34 mouse cellular contexts compared by ENCODE assay signal in genomic region chr4:42921536-42921935, GRCm38 (mm10). TPM values are rescaled to one million over a fixed set of nuclear protein-coding genes. Genes with fewer than 3 reads are reported as not detected.
DNase-seq lines count a peak whose midpoint lies in the region; ATAC-seq lines count a peak whose summit lies in the region.
"Had no signal": no experiment of that assay in that cellular context is flagged by ENCODE, and none has a peak within 500 bp of the region (broad histone marks: within the 10 kb centered on the region; RNA-seq: fewer than 3 reads in every experiment).

No protein-coding gene starts in this region.

- peaks cover 19% of the 10 kb centered on the region for H3K4me1 ChIP-seq in hindbrain, embryonic 15.5 days (replicated peaks)
- peaks cover 9% of the 10 kb centered on the region; the same call in 1 of the 2 replicates for H3K4me1 ChIP-seq in hindbrain, embryonic 16.5 days (ENCODE audit: control insufficient read depth, insufficient read depth, low read depth, low read length)
- peaks cover 7% of the 10 kb centered on the region; the same call in 1 of the 2 replicates for H3K4me1 ChIP-seq in embryonic facial prominence, embryonic 10.5 days
- H3K4me1 ChIP-seq: embryonic facial prominence, embryonic 12.5 days had no signal

- 0 out of 2 replicates have a peak overlapping the region, but pooled peaks have one; percentile 30 for H3K27ac ChIP-seq in hindbrain, embryonic 15.5 days (replicated peaks)
- H3K27ac ChIP-seq in hindbrain, embryonic 16.5 days (ENCODE audit: low read depth, low read length): no peak overlapping the region
- H3K27ac ChIP-seq in embryonic facial prominence, embryonic 10.5 days (replicated peaks): no peak overlapping the region
- H3K27ac ChIP-seq: embryonic facial prominence, embryonic 12.5 days; hindbrain, embryonic 12.5 days; limb, embryonic 15.5 days; liver, embryonic 14.5 days had no signal

- H3K36me3 ChIP-seq in hindbrain, embryonic 15.5 days: no peaks in the 10 kb centered on the region
- no peaks in the 10 kb centered on the region for H3K36me3 ChIP-seq in hindbrain, embryonic 16.5 days (ENCODE audit: control insufficient read depth, insufficient read depth, low read length)
- H3K36me3 ChIP-seq in embryonic facial prominence, embryonic 10.5 days (replicated peaks): no peaks in the 10 kb centered on the region
- H3K36me3 ChIP-seq: embryonic facial prominence, embryonic 12.5 days; G1E; hindbrain, embryonic 12.5 days; limb, embryonic 15.5 days; midbrain, embryonic 15.5 days had no signal

- no peaks in the 10 kb centered on the region for H3K9me3 ChIP-seq in hindbrain, embryonic 15.5 days
- H3K9me3 ChIP-seq in hindbrain, embryonic 16.5 days (ENCODE audit: control insufficient read depth, low read length): no peaks in the 10 kb centered on the region
- H3K9me3 ChIP-seq in embryonic facial prominence, embryonic 10.5 days: no peaks in the 10 kb centered on the region
- H3K9me3 ChIP-seq: embryonic facial prominence, embryonic 12.5 days; G1E; hindbrain, embryonic 12.5 days; limb, embryonic 15.5 days; midbrain, embryonic 15.5 days had no signal

- no peak for ATAC-seq in hindbrain, embryonic 15.5 days (ENCODE audit: low FRiP score, low read depth)
- ATAC-seq in hindbrain, embryonic 16.5 days: no peak
- ATAC-seq: inflammation-experienced regulatory T-cells, adult 6 months; midbrain, embryonic 15.5 days; Patski had no signal

- H3K4me2 ChIP-seq in hindbrain, embryonic 15.5 days: no peak overlapping the region
- H3K4me2 ChIP-seq in hindbrain, embryonic 16.5 days (ENCODE audit: low read length): no peak overlapping the region
- H3K4me2 ChIP-seq: embryonic facial prominence, embryonic 12.5 days; heart, embryonic 11.5 days; hindbrain, embryonic 12.5 days; limb, embryonic 15.5 days; lung, embryonic 14.5 days; midbrain, embryonic 15.5 days had no signal

- H3K27me3 ChIP-seq in hindbrain, embryonic 15.5 days: no peaks in the 10 kb centered on the region
- no peaks in the 10 kb centered on the region for H3K27me3 ChIP-seq in hindbrain, embryonic 16.5 days (replicated peaks; ENCODE audit: control insufficient read depth, insufficient read depth, low read length)
- peaks cover 54% of the 10 kb centered on the region for H3K27me3 ChIP-seq in embryonic facial prominence, embryonic 10.5 days (replicated peaks; ENCODE audit: low read depth, poor library complexity, severe bottlenecking)
- H3K27me3 ChIP-seq: midbrain, embryonic 15.5 days had no signal

- no peak overlapping the region for H3K9ac ChIP-seq in hindbrain, embryonic 15.5 days
- H3K9ac ChIP-seq in hindbrain, embryonic 16.5 days (ENCODE audit: low read depth, low read length): no peak overlapping the region
- H3K9ac ChIP-seq: embryonic facial prominence, embryonic 12.5 days; hindbrain, embryonic 12.5 days; limb, embryonic 15.5 days; liver, embryonic 14.5 days; lung, embryonic 14.5 days; midbrain, embryonic 15.5 days had no signal

- intact Hi-C loops in left cerebral cortex, postnatal 14 days (cut with DNase I): no loop called here

- no peak overlapping the region for H3K4me3 ChIP-seq in hindbrain, embryonic 15.5 days
- no peak overlapping the region for H3K4me3 ChIP-seq in hindbrain, embryonic 16.5 days (ENCODE audit: low read length)
- H3K4me3 ChIP-seq in embryonic facial prominence, embryonic 10.5 days: no peak overlapping the region
- H3K4me3 ChIP-seq: embryonic facial prominence, embryonic 12.5 days; hindbrain, embryonic 12.5 days; limb, embryonic 15.5 days; midbrain, embryonic 15.5 days; myocyte had no signal

- peak; percentile 63 to 83 for DNase-seq in left cerebral cortex, postnatal 14 days (ENCODE audit: low spot score in 2 of 2)
- no peak for DNase-seq in left cerebral cortex, adult 11 months (ENCODE audit: low spot score)
- DNase-seq in embryonic facial prominence, embryonic 10.5 days (ENCODE audit: low spot score): peak; percentile 1
- DNase-seq in right cerebral cortex, postnatal 25 days: peak; percentile 43
- DNase-seq in thymus, adult 18-20 months: no peak
- DNase-seq: adrenal gland, postnatal 36 days; B cell, adult 2 months; cerebellum, adult 11-12 months; cerebellum, postnatal 10 days; gastrocnemius, postnatal 10 days; kidney, adult 8-10 months; kidney, postnatal 14 days; lung, embryonic 14.5 days; lung, postnatal 36 days; thymus, adult 2 months had no signal

- whole genome bisulfite sequencing in hindbrain, embryonic 15.5 days: 67% methylated on average over 2 of the region's 2 CpGs
- WGBS in hindbrain, embryonic 16.5 days: 68% methylated on average over 2 of the region's 2 CpGs
- 89% methylated on average over 2 of the region's 2 CpGs for WGBS in embryonic facial prominence, embryonic 10.5 days

RNA-seq across cellular contexts. Expression of gene Phf24, which starts 5.1 kb away (rescaled TPM):
- polyA plus RNA-seq in hindbrain, embryonic 15.5 days (2015; fragmentation: Nextera tagmentation; extraction: Ambion mirVana): 39.3 and 39.7 TPM in 2 replicates
- polyA plus RNA-seq in hindbrain, embryonic 16.5 days (2015; fragmentation: Nextera tagmentation; extraction: Ambion mirVana): 44.5 and 45.7 TPM in 2 replicates
- total RNA-seq in left cerebral cortex, postnatal 14 days (2021): 100 to 1,000 TPM; 328 to 359 TPM
- 0.44 and 1.2 TPM in 2 replicates for polyA plus RNA-seq in embryonic facial prominence, embryonic 10.5 days (2016; fragmentation: Nextera tagmentation; extraction: Ambion mirVana)
- total RNA-seq: CH12.LX; megakaryocyte-erythroid progenitor cell, adult 5-6 weeks; neutrophil, adult 5-6 weeks had no signal
- polyA plus RNA-seq: inflammation-experienced regulatory T-cells, adult 6 months; myocyte; Patski had no signal

RNA-seq across cellular contexts. Expression of gene Dnajb5, which starts 28.1 kb away (rescaled TPM):
- polyA plus RNA-seq in hindbrain, embryonic 15.5 days (2015; fragmentation: Nextera tagmentation; extraction: Ambion mirVana): 36.7 and 46.3 TPM in 2 replicates
- 44.9 and 45.7 TPM in 2 replicates for polyA plus RNA-seq in hindbrain, embryonic 16.5 days (2015; fragmentation: Nextera tagmentation; extraction: Ambion mirVana)
- total RNA-seq in left cerebral cortex, postnatal 14 days (2021): 100 to 1,000 TPM; 225 to 284 TPM
- polyA plus RNA-seq in embryonic facial prominence, embryonic 10.5 days (2016; fragmentation: Nextera tagmentation; extraction: Ambion mirVana): 10.3 and 10.9 TPM in 2 replicates

RNA-seq across cellular contexts. Expression of gene Fam205c, which starts 47.5 kb away (rescaled TPM):
- 1.6 and 1.8 TPM in 2 replicates for polyA plus RNA-seq in hindbrain, embryonic 15.5 days (2015; fragmentation: Nextera tagmentation; extraction: Ambion mirVana)
- 1.9 and 2.0 TPM in 2 replicates for polyA plus RNA-seq in hindbrain, embryonic 16.5 days (2015; fragmentation: Nextera tagmentation; extraction: Ambion mirVana)
- 1 to 10 TPM; 1.9 to 2.4 TPM for total RNA-seq in left cerebral cortex, postnatal 14 days (2021)
- 0.15 and 0.25 TPM in 2 replicates for polyA plus RNA-seq in embryonic facial prominence, embryonic 10.5 days (2016; fragmentation: Nextera tagmentation; extraction: Ambion mirVana)
- total RNA-seq: adrenal gland, postnatal 36 days; CH12.LX; granulocyte monocyte progenitor cell, adult 5-6 weeks; megakaryocyte-erythroid progenitor cell, adult 5-6 weeks; neutrophil, adult 5-6 weeks had no signal
- polyA plus RNA-seq: inflammation-experienced regulatory T-cells, adult 6 months; limb, embryonic 15.5 days; myocyte; Patski; thymus, adult 2 months had no signal

RNA-seq across cellular contexts. Expression of gene 1700022I11Rik, which starts 47.9 kb away (rescaled TPM):
- polyA plus RNA-seq in hindbrain, embryonic 15.5 days (2015; fragmentation: Nextera tagmentation; extraction: Ambion mirVana): 0.41 and 0.68 TPM in 2 replicates
- 0.44 and 1.3 TPM in 2 replicates for polyA plus RNA-seq in hindbrain, embryonic 16.5 days (2015; fragmentation: Nextera tagmentation; extraction: Ambion mirVana)
- total RNA-seq in left cerebral cortex, postnatal 14 days (2021): not detected
- polyA plus RNA-seq in embryonic facial prominence, embryonic 10.5 days (2016; fragmentation: Nextera tagmentation; extraction: Ambion mirVana): 0.54 and 0.76 TPM in 2 replicates
- total RNA-seq: adrenal gland, adult 18-20 months; adrenal gland, postnatal 36 days; gastrocnemius, postnatal 10 days; layer of hippocampus, adult 8-10 months; left cerebral cortex, postnatal 25 days had no signal
- polyA plus RNA-seq: G1E; Patski; thymus, adult 2 months had no signal

Comparison
In these comparisons a context has a peak if more than half of its experiments do, and no peak if none do; other contexts are left out.
1. DNase-seq: peak in left cerebral cortex, postnatal 14 days (2 of 2), embryonic facial prominence, embryonic 10.5 days (single experiment) and right cerebral cortex, postnatal 25 days (single experiment); none in left cerebral cortex, adult 11 months (single experiment) and thymus, adult 18-20 months (0 of 2).
2. RNA of gene Phf24, which starts 5.1 kb away (polyA plus RNA-seq): 44.5 to 45.7 TPM in hindbrain, embryonic 16.5 days and 39.3 to 39.7 TPM in hindbrain, embryonic 15.5 days; 0.44 to 1.2 TPM in embryonic facial prominence, embryonic 10.5 days; every median in the first group is over 10 times any median in the second.